Mouse (Mus musculus): ENCODE data around the gene Efcc1. TPM values are rescaled to one million over a fixed set of nuclear protein-coding genes. Genes with fewer than 3 reads are reported as not detected.

Gene Efcc1
- total RNA-seq, 4 experiments from 2014 or later = 0.51 to 0.94 (median 0.78) TPM

- no peak for DNase-seq (ENCODE audit: low spot score in 2 of 2)
Measured at GRCm38 (mm10) chr6:87804036-87804435, 73.4 kb downstream of the Efcc1 start.

GRCm38 (mm10) chr6:87804886-87805285 lies 74.2 kb downstream of the Efcc1 start:
- DNase-seq (ENCODE audit: low spot score in 2 of 2) = no peak

- DNase-seq (ENCODE audit: low spot score in 2 of 2) = no peak
Measured at GRCm38 (mm10) chr6:87805448-87805847, 74.8 kb downstream of the Efcc1 start.

Other genes with a start within 250 kb of the Efcc1 start
- gene Arhgap25, start 197.6 kb upstream of the Efcc1 start, total RNA-seq (2022) = under 1 TPM; 0.77 to 0.99 (median 0.78) TPM
- 1 to 10 TPM; 1.2 to 3.2 (median 1.5) TPM for gene Prokr1, start 140.1 kb upstream of the Efcc1 start, total RNA-seq (2022)
- 1 to 10 TPM; 2.3 to 3.1 (median 2.8) TPM for gene Aplf, start 58.7 kb upstream of the Efcc1 start, total RNA-seq (2022)
- not detected for gene Gp9, start 47.2 kb downstream of the Efcc1 start, total RNA-seq (2022)
- 1 to 10 TPM; 3.6 to 5.4 (median 4.5) TPM for gene Rab43, start 81.3 kb downstream of the Efcc1 start, total RNA-seq (2022)
- gene Gm45140, start 104.9 kb downstream of the Efcc1 start, total RNA-seq (2022) = 1 to 10 TPM in 1 of 4 experiments, under 1 TPM in 1, not detected in 2; 0.48 to 1.0 TPM
- 10 to 100 TPM; 13.1 to 23.1 (median 18.4) TPM for gene Isy1, start 107.9 kb downstream of the Efcc1 start, total RNA-seq (2022)
- 100 to 1,000 TPM; 567 to 637 (median 580) TPM for gene Cnbp, start 120.2 kb downstream of the Efcc1 start, total RNA-seq (2022)
- 10 to 100 TPM; 26.5 to 33.6 (median 28.8) TPM for gene Copg1, start 156.9 kb downstream of the Efcc1 start, total RNA-seq (2022)
- gene Hmces, start 183.1 kb downstream of the Efcc1 start, total RNA-seq (2022) = 1 to 10 TPM; 3.6 to 6.9 (median 6.6) TPM

Measured in gastrocnemius, adult 8-10 months (tissue).